Mouse (Mus musculus) cerebellum, postnatal 25 days (tissue): ENCODE data around the gene Arpin.

ENCODE experiments used
- DNase-seq, 2 experiments: peaks; one replicate each; pipeline ENCODE4 v3.0.0; 2021; ENCODE audit warnings: mixed read lengths in 2 of 2

Arpin gene

GRCm38 (mm10) chr7:79934862-79935510 is at the start of gene Arpin:
TSS of gene Arpin (minus strand) at chr7:79935359.
- DNase-seq: peak; percentile 81 to 86

DNA sequence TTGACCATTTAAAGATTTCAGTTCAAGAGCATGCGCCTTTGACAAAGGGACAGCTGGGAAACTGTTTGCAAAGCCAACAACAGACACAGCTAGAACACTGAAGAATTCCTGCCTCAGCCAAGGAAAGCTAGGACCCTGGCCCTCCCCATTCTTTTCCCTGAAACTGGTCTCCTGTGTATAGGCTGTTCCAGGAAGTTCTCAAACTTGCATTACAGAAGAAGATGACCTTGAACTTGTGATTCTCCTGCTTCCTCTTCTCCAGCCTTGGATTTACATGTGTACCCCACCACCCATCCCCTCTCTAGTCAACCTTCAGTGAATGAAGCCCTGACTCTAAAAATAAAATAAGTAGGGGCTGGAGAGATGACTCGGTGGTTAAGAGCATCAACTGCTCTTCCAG is 40.2 kb upstream of the Arpin start:
- no peak for DNase-seq

GRCm38 (mm10) chr7:79972195-79972594 is 37.0 kb upstream of the Arpin start:
- no peak for DNase-seq

DNA sequence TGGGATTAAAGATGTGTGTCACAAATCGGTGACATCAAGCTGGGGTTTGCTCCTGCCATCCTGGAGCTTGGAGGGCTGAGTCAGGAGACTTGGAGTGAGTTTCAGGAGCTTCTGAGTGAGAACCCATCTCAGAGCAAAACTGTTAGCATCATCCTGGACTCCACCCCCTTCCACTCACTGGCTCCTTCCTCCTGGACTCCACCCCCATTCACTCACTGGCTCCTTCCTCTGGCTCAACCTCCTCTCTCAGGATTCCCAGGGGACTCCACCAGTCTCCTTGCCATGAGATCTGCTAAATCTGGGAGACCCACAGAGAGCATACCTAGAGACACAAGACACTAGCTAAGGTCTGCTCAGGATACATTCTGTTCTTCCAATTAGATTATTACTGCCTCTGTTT is 35.2 kb upstream of the Arpin start:
- DNase-seq: no peak

- no peak for DNase-seq
Measured at GRCm38 (mm10) chr7:79968326-79968725, 33.2 kb upstream of the Arpin start.

- DNase-seq: no peak
Measured at GRCm38 (mm10) chr7:79961600-79961999, 26.4 kb upstream of the Arpin start.

DNA sequence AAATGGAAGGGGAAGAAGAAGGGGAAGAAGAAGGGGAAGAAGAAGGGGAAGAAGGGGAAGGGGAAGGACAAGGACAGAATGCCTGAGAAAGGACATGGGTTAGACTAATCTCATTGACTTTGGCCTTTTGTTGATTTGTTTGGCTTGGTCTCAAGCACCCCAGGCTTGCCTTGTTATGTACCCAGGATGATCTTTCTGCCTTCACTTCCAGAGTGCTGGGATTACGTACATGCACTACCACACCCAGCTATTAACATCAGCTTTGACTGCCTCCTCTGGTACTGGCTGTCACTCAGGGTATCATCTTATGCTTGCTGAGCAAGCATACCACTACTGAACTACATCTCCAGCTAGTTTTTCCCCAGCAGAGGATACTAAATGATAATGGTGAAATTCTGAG is 21.0 kb upstream of the Arpin start:
- no peak for DNase-seq

DNA sequence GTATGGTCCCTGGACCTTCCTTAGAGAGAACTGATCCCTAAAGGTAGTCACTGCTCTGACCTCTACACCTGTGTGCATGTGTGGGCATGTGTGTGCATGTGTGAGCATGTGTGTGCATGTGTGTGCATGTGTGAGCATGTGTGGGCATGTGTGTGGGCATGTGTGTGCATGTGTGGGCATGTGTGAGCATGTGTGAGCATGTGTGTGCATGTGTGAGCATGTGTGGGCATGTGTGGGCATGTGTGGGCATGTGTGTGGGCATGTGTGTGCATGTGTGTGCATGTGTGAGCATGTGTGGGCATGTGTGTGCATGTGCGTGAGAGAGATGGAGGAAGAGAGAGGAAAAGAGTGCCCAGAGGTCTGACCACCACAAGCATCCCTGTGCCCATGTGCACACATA is 19.7 kb upstream of the Arpin start:
- no peak for DNase-seq

- DNase-seq: no peak
Measured at GRCm38 (mm10) chr7:79951038-79951437, 15.9 kb upstream of the Arpin start.

DNA sequence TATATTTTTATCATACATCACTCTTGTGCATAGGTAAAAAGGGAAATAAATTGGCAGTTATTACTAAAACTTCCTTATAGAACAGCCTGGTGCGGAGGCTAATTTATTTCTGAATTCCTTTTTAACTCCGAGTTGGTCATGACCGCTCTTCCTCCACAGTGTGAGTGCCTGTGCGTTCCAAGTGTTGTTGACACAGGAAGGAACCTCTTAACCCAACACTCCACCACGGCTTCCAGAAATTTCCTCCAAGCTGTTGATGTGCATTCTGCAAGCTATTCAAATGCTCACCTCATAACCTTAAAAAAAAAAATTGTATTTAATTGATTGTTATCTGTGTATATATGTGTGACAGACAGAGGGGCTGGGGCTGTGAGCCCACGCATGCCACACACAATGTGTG is 15.1 kb upstream of the Arpin start:
- no peak for DNase-seq

DNA sequence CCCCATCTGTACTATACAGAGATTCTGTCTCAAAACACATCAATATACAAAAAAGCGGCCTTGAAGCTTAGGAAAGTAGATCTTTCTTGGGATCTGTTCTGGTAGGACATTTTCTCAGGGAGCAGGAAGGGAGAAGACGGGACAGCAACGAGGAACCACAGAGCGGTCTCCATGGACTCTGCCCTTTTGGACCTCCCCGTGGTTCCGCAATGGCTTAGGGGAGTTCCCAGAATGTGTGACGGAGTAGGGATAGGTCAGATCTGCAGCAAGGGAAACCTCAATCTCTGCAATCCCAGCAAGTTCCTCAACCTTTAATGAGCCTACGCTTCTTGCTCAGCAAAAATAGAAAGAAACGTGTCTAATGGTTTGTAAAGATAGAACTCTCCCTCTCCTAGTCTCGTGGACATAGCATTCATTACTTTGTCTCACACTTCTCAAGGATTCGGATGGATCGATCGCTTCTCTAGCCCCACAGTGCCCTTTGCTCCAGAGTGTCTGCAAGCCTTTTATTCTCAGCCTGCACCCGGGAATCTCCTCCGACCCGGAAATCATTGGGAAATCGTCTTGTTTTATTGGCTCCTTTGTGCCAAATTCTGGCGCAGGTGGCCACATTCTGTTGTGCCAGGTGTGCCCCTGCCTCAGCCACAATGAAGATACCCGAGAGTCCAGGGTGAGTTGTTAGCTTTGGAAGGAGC is 499 bp upstream of the Arpin start:
- DNase-seq: peak; percentile 52 to 58

- DNase-seq: peak; percentile 63 to 72
Measured at GRCm38 (mm10) chr7:79934461-79934860, 698 bp downstream of the Arpin start.

DNA sequence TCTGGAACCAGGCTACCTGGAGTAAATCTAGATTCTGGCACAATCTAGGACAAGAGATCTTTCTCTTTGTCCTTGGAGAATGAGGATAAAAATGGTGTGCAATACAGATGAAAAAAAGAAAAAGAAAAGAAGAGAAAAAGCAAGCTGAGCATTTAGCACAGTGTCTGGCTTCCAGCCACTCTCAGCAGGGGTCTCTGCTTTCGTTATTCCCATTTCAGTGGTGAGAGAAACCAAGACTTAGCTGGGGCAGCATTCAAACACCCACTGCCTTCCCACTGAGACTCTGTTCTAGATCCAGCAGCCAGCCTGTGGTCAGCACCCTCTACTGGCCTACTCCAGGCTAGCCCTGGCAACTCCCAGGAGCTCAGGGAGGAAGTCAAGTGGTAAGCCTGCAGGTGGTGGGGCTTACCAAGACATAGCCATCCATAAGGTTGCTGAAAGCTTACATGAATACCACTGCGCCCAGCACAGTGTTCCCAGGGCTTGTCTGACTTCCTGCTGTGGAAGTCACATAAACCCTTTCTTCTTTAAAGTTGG is 6.6 kb downstream of the Arpin start:
- peak; percentile 21 to 50 for DNase-seq

- DNase-seq: peak; percentile 92 to 94
Measured at GRCm38 (mm10) chr7:79920344-79920983, 14.7 kb downstream of the Arpin start, which contains the start of gene Ap3s2. TSS of gene Ap3s2 (minus strand) at chr7:79920649.

DNA sequence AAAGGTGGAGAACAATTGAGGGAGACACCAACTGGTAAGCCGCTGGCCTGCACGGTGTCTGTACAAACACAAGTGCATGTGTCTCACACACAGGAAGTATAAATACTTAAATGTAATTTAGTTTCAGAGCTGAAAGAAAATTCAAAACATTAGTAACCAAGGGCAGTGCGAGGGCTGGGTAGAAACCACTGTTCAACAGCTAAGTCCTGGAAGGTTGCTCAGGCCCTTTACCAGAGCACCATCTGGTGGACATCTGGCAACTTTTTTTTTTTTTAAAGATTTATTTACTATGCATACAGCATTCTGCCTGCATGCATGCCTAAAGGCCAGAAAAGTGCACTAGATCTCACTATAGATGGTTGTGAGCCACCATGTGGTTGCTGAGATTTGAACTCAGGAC is 20.6 kb downstream of the Arpin start:
- DNase-seq: no peak

- no peak for DNase-seq
Measured at GRCm38 (mm10) chr7:79907356-79907755, 27.8 kb downstream of the Arpin start.

- DNase-seq: no peak
Measured at GRCm38 (mm10) chr7:79906914-79907313, 28.2 kb downstream of the Arpin start.

- no peak for DNase-seq
Measured at GRCm38 (mm10) chr7:79905193-79905592, 30.0 kb downstream of the Arpin start.

DNA sequence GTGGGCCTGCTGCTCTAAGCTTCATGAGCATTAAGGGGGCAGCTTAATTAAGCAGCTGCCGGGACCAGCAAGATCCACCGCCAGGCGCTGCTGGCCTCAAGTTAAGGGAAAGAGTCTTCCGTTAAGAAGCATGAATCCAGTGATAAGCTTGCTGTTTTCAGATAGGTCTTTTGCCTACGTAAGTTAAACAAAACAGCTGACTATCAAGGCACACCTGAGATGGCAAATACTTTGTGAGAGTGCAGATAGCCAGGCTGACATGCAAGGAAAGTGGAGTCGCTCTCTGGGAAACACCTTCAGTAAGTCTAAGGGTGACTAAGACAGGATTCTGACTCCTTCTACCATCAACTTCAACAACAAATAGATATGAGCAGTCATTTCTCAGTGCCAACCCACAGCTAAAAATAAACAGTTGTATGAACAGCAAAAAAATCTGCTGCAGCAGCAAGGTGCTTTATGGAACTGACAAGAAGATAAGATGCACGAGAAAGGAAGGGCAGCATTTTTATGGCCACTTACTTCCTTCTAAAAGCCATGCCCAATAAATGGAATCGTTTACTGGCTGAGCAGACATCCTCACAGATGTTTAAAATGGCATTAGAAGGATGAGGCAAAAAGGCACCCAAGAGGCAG is 31.9 kb downstream of the Arpin start:
- DNase-seq: no peak

DNA sequence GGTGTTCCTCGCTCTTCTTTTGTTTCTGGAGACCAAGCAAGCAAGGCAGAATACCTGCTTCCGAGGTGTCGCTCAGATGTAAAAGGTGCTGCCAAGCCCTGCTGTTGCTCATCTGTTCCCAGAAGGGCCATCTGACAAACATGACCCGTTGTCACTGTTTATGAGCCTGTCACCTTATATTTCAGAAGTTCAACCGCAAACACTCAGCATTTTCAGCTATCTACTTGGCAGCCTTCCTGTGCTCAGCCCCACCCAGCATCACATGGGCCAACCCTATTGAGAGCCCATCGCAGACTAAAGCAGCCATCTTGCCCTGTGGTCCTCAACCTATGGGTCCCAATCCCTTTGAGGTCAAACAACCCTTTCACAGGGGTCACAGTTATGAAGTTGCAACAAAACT is 34.4 kb downstream of the Arpin start:
- no peak for DNase-seq

- no peak for DNase-seq
Measured at GRCm38 (mm10) chr7:79895225-79895624, 39.9 kb downstream of the Arpin start.

DNA sequence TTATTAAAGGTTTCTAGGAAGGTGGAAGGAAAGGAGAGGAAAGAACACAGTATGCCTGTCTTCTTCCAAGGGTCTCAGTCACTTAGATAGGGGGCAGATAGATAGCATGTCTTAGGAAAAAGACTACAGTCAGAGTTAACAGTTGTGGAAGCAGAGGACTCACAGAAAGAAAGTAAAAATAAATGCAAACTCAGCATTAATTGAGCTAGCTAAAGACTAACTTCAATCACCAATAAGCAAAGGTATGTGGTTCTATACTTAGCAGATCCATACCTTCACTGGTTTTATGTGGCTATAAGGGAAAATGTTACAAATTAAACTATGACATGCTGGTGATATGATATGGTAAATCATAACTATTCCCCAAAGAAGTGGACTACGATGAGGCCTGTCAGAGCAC is 40.4 kb downstream of the Arpin start:
- DNase-seq: no peak
